Mouse (Mus musculus): ENCODE results near the gene Mtmr1. TPM values are rescaled to one million over a fixed set of nuclear protein-coding genes. Genes with fewer than 3 reads are reported as not detected.

Mtmr1 gene
- total RNA-seq, 1 experiment, result 6.0 TPM

DNA sequence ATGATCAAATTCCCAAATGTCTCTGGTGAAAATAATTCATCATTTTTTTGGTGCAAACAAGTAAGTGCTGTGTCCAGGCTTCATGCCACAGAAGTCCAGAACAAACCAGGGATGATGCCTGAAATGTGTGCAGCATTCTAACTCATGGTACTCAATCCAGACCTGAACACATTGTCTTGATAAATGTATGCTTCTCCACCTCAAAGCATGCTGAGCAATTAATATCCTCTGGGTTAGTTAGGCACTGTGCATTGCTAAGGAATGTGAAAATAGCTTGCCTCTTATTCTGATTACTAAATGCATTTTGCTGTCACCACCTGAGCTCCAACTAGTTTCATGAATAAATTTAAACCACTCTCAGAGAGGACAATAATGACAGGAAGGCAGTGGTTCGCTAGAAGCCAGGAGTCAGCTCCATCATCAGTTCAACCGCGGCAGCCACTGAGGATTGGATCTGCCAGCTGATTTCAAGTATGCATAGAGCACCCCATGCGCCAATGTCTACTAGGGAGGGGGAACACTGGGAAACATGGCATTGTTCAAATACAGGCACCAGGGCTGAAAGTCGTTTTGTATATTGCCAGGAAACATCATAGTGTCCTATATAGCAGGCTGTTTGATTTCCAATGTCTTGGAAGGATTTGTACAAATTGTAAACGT lies 91.6 kb downstream of the Mtmr1 start:
- in situ Hi-C loops (cut with MboI; ENCODE audit: low sequenced_read_pairs in 2 of 2, unreplicated experiment in 2 of 2), result no loop called here
- Histone ChIP-seq H3K4me1 (ENCODE audit: control insufficient read depth in 2 of 2, insufficient read depth in 2 of 2, low read length in 2 of 2, poor library complexity in 1 of 2) (no peaks in the 10 kb centered on the region), H3K27ac (ENCODE audit: insufficient read depth, low read depth, low read length, poor library complexity, severe bottlenecking) (no peak overlapping the region), H3K36me3 (ENCODE audit: control insufficient read depth, insufficient read depth, low read length, poor library complexity, severe bottlenecking) (no peaks in the 10 kb centered on the region), H3K9me3 (ENCODE audit: control insufficient read depth, insufficient read depth, low read depth, low read length) (no peaks in the 10 kb centered on the region), H3K4me3 (ENCODE audit: insufficient read depth in 1 of 2, low read depth in 1 of 2, low read length in 2 of 2, poor library complexity in 1 of 2, severe bottlenecking in 1 of 2) (no peak overlapping the region), H3K9ac (ENCODE audit: insufficient read depth, low read depth, low read length, poor library complexity, severe bottlenecking) (no peak overlapping the region)
- no peak for DNase-seq (ENCODE audit: low read depth, low spot score)
- TF ChIP-seq ZC3H11A (IDR thresholded peaks at IDR 0.05; ENCODE audit: borderline replicate concordance, low read depth, low read length) (no peak), ZNF384 (IDR thresholded peaks at IDR 0.05; ENCODE audit: low read depth, low read length) (no peak), MAFK (IDR thresholded peaks at IDR 0.05; ENCODE audit: insufficient read depth, low read depth, low read length) (no peak), CHD2 (IDR thresholded peaks at IDR 0.05; ENCODE audit: low read depth, low read length) (no peak), HCFC1 (IDR thresholded peaks at IDR 0.05; ENCODE audit: borderline replicate concordance, insufficient read depth, low read length) (no peak)

DNA sequence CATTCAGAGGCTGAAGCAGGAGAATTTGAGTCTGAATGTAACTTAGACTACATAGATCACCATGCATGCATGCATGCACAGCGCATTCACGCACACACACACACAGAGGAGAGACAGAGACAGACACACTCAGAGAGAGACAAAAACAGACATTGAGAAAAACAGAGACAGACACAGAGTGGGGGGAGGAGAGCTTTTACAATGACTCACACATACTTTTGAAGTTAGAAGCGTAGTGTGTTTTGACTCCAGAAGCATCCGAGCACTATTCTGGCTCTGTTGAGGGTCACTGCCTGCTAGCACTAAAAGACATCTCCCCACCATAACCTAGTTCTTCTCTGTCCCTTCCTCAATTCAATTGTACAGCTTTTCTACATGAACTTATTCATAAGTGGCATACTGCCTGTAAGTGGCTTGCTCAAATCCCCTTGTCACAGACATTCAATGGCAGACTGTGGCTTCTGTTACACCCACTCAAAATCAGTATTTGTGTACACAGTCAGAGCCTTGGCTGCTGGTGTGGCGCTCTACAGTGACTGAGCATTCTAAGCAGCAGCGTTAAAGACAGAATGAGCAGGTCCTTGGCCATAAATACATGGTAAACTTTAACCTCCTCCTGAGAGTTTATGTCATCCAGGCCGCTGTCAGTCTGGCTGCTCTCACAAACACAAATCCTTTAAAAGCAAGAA lies 99.7 kb downstream of the Mtmr1 start:
- in situ Hi-C loops (cut with MboI; ENCODE audit: low sequenced_read_pairs in 2 of 2, unreplicated experiment in 2 of 2), result no loop called here
- Histone ChIP-seq H3K9me3 (ENCODE audit: control insufficient read depth, insufficient read depth, low read depth, low read length) (no peaks in the 10 kb centered on the region), H3K9ac (ENCODE audit: insufficient read depth, low read depth, low read length, poor library complexity, severe bottlenecking) (no peak overlapping the region), H3K4me3 (ENCODE audit: insufficient read depth in 1 of 2, low read depth in 1 of 2, low read length in 2 of 2, poor library complexity in 1 of 2, severe bottlenecking in 1 of 2) (no peak overlapping the region), H3K4me1 (ENCODE audit: control insufficient read depth in 2 of 2, insufficient read depth in 2 of 2, low read length in 2 of 2, poor library complexity in 1 of 2) (no peaks in the 10 kb centered on the region), H3K27ac (ENCODE audit: insufficient read depth, low read depth, low read length, poor library complexity, severe bottlenecking) (no peak overlapping the region), H3K36me3 (ENCODE audit: control insufficient read depth, insufficient read depth, low read length, poor library complexity, severe bottlenecking) (no peaks in the 10 kb centered on the region)
- TF ChIP-seq HCFC1 (IDR thresholded peaks at IDR 0.05; ENCODE audit: borderline replicate concordance, insufficient read depth, low read length) (no peak), ZNF384 (IDR thresholded peaks at IDR 0.05; ENCODE audit: low read depth, low read length) (no peak), MAFK (IDR thresholded peaks at IDR 0.05; ENCODE audit: insufficient read depth, low read depth, low read length) (no peak), ZC3H11A (IDR thresholded peaks at IDR 0.05; ENCODE audit: borderline replicate concordance, low read depth, low read length) (no peak), CHD2 (IDR thresholded peaks at IDR 0.05; ENCODE audit: low read depth, low read length) (no peak)
- DNase-seq (ENCODE audit: low read depth, low spot score), result no peak

DNA sequence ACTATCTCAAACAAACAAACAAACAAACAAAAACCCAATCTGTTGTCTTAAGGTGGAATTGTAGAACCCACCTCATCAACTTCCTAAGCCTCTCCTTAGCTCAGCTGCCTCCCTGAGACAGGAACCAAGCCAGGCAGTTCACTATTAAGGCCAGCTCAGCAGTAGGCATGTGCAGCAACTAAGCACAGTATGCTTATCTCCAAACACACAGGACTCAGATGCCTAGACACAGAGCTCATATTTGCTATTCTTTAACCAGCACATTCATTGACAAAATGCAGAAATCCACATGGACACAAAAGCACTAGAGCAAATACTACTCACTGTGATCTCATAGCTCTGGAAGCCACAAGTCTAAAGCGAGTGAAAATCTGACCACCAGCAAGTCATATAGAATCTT lies 100.9 kb downstream of the Mtmr1 start:
- H3K9me3 ChIP-seq (ENCODE audit: control insufficient read depth, insufficient read depth, low read depth, low read length), result no peaks in the 10 kb centered on the region
- no peak for TF ChIP-seq CHD2 (IDR thresholded peaks at IDR 0.05; ENCODE audit: low read depth, low read length)
- no peak for TF ChIP-seq MAFK (IDR thresholded peaks at IDR 0.05; ENCODE audit: insufficient read depth, low read depth, low read length)
- TF ChIP-seq ZNF384 (IDR thresholded peaks at IDR 0.05; ENCODE audit: low read depth, low read length), result no peak
- no peak for TF ChIP-seq ZC3H11A (IDR thresholded peaks at IDR 0.05; ENCODE audit: borderline replicate concordance, low read depth, low read length)
- TF ChIP-seq HCFC1 (IDR thresholded peaks at IDR 0.05; ENCODE audit: borderline replicate concordance, insufficient read depth, low read length), result no peak
- no peaks in the 10 kb centered on the region for H3K36me3 ChIP-seq (ENCODE audit: control insufficient read depth, insufficient read depth, low read length, poor library complexity, severe bottlenecking)
- in situ Hi-C loops (cut with MboI; ENCODE audit: low sequenced_read_pairs in 2 of 2, unreplicated experiment in 2 of 2), result no loop called here
- DNase-seq (ENCODE audit: low read depth, low spot score), result no peak
- H3K4me1 ChIP-seq (ENCODE audit: control insufficient read depth in 2 of 2, insufficient read depth in 2 of 2, low read length in 2 of 2, poor library complexity in 1 of 2), result no peaks in the 10 kb centered on the region
- no peak overlapping the region for H3K27ac ChIP-seq (ENCODE audit: insufficient read depth, low read depth, low read length, poor library complexity, severe bottlenecking)
- H3K4me3 ChIP-seq (ENCODE audit: insufficient read depth in 1 of 2, low read depth in 1 of 2, low read length in 2 of 2, poor library complexity in 1 of 2, severe bottlenecking in 1 of 2), result no peak overlapping the region
- H3K9ac ChIP-seq (ENCODE audit: insufficient read depth, low read depth, low read length, poor library complexity, severe bottlenecking), result no peak overlapping the region

DNA sequence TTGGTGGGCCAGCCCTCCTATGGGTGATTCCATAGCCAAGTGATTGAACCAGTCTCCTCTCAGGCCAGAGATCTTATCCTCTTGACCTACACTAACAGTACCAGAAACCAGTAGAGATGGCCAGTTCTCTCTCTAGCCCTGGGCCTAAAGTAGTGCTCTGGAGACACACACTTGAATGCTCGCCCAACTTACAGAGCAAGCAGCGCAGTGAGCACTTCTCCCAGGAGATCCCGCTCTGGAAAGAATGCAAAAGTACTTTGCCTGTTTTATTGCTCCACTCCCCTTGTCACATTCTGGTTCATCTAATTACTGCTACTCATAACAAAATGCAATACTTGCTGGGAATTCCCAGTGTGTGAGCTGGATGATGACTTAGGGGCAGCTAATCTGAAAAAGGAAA lies 102.9 kb downstream of the Mtmr1 start:
- H3K4me1 ChIP-seq (ENCODE audit: control insufficient read depth in 2 of 2, insufficient read depth in 2 of 2, low read length in 2 of 2, poor library complexity in 1 of 2), result no peaks in the 10 kb centered on the region
- in situ Hi-C loops (cut with MboI; ENCODE audit: low sequenced_read_pairs in 2 of 2, unreplicated experiment in 2 of 2), result no loop called here

More for the DNA sequence above, 102.9 kb downstream of the Mtmr1 start:
- no peak overlapping the region for H3K9ac ChIP-seq (ENCODE audit: insufficient read depth, low read depth, low read length, poor library complexity, severe bottlenecking)
- no peak for DNase-seq (ENCODE audit: low read depth, low spot score)
- no peak for TF ChIP-seq MAFK (IDR thresholded peaks at IDR 0.05; ENCODE audit: insufficient read depth, low read depth, low read length)
- TF ChIP-seq HCFC1 (IDR thresholded peaks at IDR 0.05; ENCODE audit: borderline replicate concordance, insufficient read depth, low read length), result no peak
- no peak for TF ChIP-seq ZNF384 (IDR thresholded peaks at IDR 0.05; ENCODE audit: low read depth, low read length)
- TF ChIP-seq ZC3H11A (IDR thresholded peaks at IDR 0.05; ENCODE audit: borderline replicate concordance, low read depth, low read length), result no peak
- TF ChIP-seq CHD2 (IDR thresholded peaks at IDR 0.05; ENCODE audit: low read depth, low read length), result no peak
- H3K9me3 ChIP-seq (ENCODE audit: control insufficient read depth, insufficient read depth, low read depth, low read length), result no peaks in the 10 kb centered on the region
- H3K4me3 ChIP-seq (ENCODE audit: insufficient read depth in 1 of 2, low read depth in 1 of 2, low read length in 2 of 2, poor library complexity in 1 of 2, severe bottlenecking in 1 of 2), result no peak overlapping the region
- H3K27ac ChIP-seq (ENCODE audit: insufficient read depth, low read depth, low read length, poor library complexity, severe bottlenecking), result no peak overlapping the region
- H3K36me3 ChIP-seq (ENCODE audit: control insufficient read depth, insufficient read depth, low read length, poor library complexity, severe bottlenecking), result no peaks in the 10 kb centered on the region

Other genes starting within 250 kb of the Mtmr1 start
- gene Mtm1, start 154.0 kb upstream of the Mtmr1 start, total RNA-seq (2012; rRNA removed), result 3.4 and 4.3 TPM in 2 replicates
- 6.8 and 8.2 TPM in 2 replicates for gene Cd99l2, start 128.1 kb downstream of the Mtmr1 start, total RNA-seq (2012; rRNA removed)
- 16.9 and 24.1 TPM in 2 replicates for gene Hmgb3, start 191.2 kb downstream of the Mtmr1 start, total RNA-seq (2012; rRNA removed)